Mouse (Mus musculus) gonadal fat pad, adult 2 months (tissue): ENCODE data around the gene Tns1. TPM values are rescaled to one million over a fixed set of nuclear protein-coding genes. Genes with fewer than 3 reads are reported as not detected.
"Not testable (repeated sequence)": the region's sequence is repeated elsewhere in the genome, so short reads cannot be mapped to it uniquely, and the experiment has no call there.

ENCODE experiments used
- DNase-seq: peaks from one replicate; pipeline ENCODE4 v3.0.0-alpha.2; 2012; ENCODE audit warnings: low read depth
- polyA plus RNA-seq: library from polyadenylated mRNA; depleted of rRNA; stranded (reverse); fragments of >200 nt; gene quantifications from 2 replicates; pipeline ENCODE4 v1.2.3, GENCODE M21; 2012; rRNA removed

The Tns1 gene
- 223 and 292 TPM in 2 replicates for polyA plus RNA-seq

GRCm38 (mm10) chr1:74124021-74124981 is at the start of gene Tns1:
TSS of gene Tns1 (minus strand) at chr1:74124449.
- no peak for DNase-seq

GRCm38 (mm10) chr1:74172722-74173121 is 48.5 kb upstream of the Tns1 start:
- no peak for DNase-seq

- DNase-seq = no peak
Observed at GRCm38 (mm10) chr1:74169721-74170120, 45.5 kb upstream of the Tns1 start.

- DNase-seq = no peak
Observed at GRCm38 (mm10) chr1:74167136-74167535, 42.9 kb upstream of the Tns1 start.

GRCm38 (mm10) chr1:74160036-74160435 is 35.8 kb upstream of the Tns1 start:
- no peak for DNase-seq

- not testable (repeated sequence) for DNase-seq
Observed at GRCm38 (mm10) chr1:74159613-74160012, 35.4 kb upstream of the Tns1 start.

- DNase-seq = no peak
Observed at GRCm38 (mm10) chr1:74156381-74156910, 32.2 kb upstream of the Tns1 start.

- peak; percentile 10 for DNase-seq
Observed at GRCm38 (mm10) chr1:74155435-74156012, 31.3 kb upstream of the Tns1 start.

- DNase-seq = no peak
Observed at GRCm38 (mm10) chr1:74153461-74154184, 29.4 kb upstream of the Tns1 start, which contains the start of gene Cxcr2. TSS of gene Cxcr2 (plus strand) at chr1:74153989.

GRCm38 (mm10) chr1:74151091-74151490 is 26.8 kb upstream of the Tns1 start:
- no peak for DNase-seq

GRCm38 (mm10) chr1:74150101-74150500 is 25.9 kb upstream of the Tns1 start:
- no peak for DNase-seq

- no peak for DNase-seq
Observed at GRCm38 (mm10) chr1:74149106-74149885, 25.0 kb upstream of the Tns1 start.

- no peak for DNase-seq
Observed at GRCm38 (mm10) chr1:74141781-74142180, 17.5 kb upstream of the Tns1 start.

- no peak for DNase-seq
Observed at GRCm38 (mm10) chr1:74139415-74139814, 15.2 kb upstream of the Tns1 start.

- DNase-seq = no peak
Observed at GRCm38 (mm10) chr1:74135326-74135950, 11.2 kb upstream of the Tns1 start.

- no peak for DNase-seq
Observed at GRCm38 (mm10) chr1:74133954-74134353, 9.7 kb upstream of the Tns1 start.

- no peak for DNase-seq
Observed at GRCm38 (mm10) chr1:74132011-74132410, 7.8 kb upstream of the Tns1 start.

- no peak for DNase-seq
Observed at GRCm38 (mm10) chr1:74130883-74131659, 6.8 kb upstream of the Tns1 start.

GRCm38 (mm10) chr1:74124991-74125552 is 823 bp upstream of the Tns1 start, which contains the start of gene Rufy4:
TSS of gene Rufy4 (plus strand) at chr1:74125541.
- no peak for DNase-seq
